Mouse (Mus musculus) G1E (cell line): Measurements from ENCODE around the gene Auts2. TPM values are rescaled to one million over a fixed set of nuclear protein-coding genes. Genes with fewer than 3 reads are reported as not detected.

ENCODE experiments used
- ATAC-seq: 2 replicates; pipeline ENCODE4 v1.8.0; 2016; ENCODE audit warnings: mild to moderate bottlenecking; ENCODE audit not compliant: insufficient number of reproducible peaks, poor library complexity, low FRiP score, severe bottlenecking; ENCODE audit errors: extremely low read depth
- DNase-seq: peaks from one replicate; pipeline ENCODE4 v3.0.0; 2012; ENCODE audit warnings: low spot score
- H3K27me3 ChIP-seq: 2 replicates; pipeline ENCODE4 v1.6.1; 2012; ENCODE audit warnings: mild to moderate bottlenecking, low read length, inconsistent platforms; ENCODE audit not compliant: insufficient read depth
- H3K36me3 ChIP-seq: replicated peaks from 2 replicates; pipeline ENCODE3; 2012; ENCODE audit warnings: mild to moderate bottlenecking, inconsistent platforms
- H3K4me1 ChIP-seq: 2 replicates; pipeline ENCODE4 v1.6.1; 2012; ENCODE audit warnings: low read depth, low read length, inconsistent platforms, mixed read lengths; ENCODE audit not compliant: insufficient read depth
- H3K4me3 ChIP-seq: 2 replicates; pipeline ENCODE4 v1.5.1; 2012; ENCODE audit warnings: low read depth, mild to moderate bottlenecking, inconsistent platforms, low read length, moderate library complexity, mixed read lengths
- H3K9me3 ChIP-seq: replicated peaks from 2 replicates; pipeline ENCODE4 v1.6.1; 2012; ENCODE audit warnings: inconsistent platforms
- CTCF ChIP-seq: IDR thresholded peaks from 2 replicates; pipeline ENCODE4 v1.5.1; 2012; ENCODE audit warnings: low read depth, low read length, inconsistent platforms, mixed read lengths
- GATA1 ChIP-seq: IDR thresholded peaks from 2 replicates; pipeline ENCODE4 v1.6.1; 2012; ENCODE audit warnings: borderline replicate concordance, low read length, inconsistent platforms, mixed read lengths
- GATA2 ChIP-seq: IDR thresholded peaks from 2 replicates; pipeline ENCODE4 v1.6.1; 2012; ENCODE audit warnings: low read depth, low read length, inconsistent platforms, borderline replicate concordance
- POLR2AphosphoS5 ChIP-seq: IDR thresholded peaks from 2 replicates; pipeline ENCODE4 v1.6.1; 2012; ENCODE audit warnings: low read depth, low read length, inconsistent platforms; ENCODE audit not compliant: insufficient replicate concordance
- TAL1 ChIP-seq: conservative IDR thresholded peaks from 2 replicates; pipeline ENCODE4 v1.6.1; 2012; ENCODE audit warnings: low read depth, low read length, inconsistent platforms, mixed read lengths
- polyA plus RNA-seq: library from polyadenylated mRNA; stranded (reverse); fragments of >175 nt; gene quantifications from 2 replicates; pipeline ENCODE4 v1.2.3, GENCODE M21; 2012
- total RNA-seq, 2 experiments: library from RNA; stranded (forward) in 1 of 2; stranded (reverse) in 1 of 2; fragments of 200-1000 nt in 1 of 2; fragments of >200 nt in 1 of 2; fragmentation: Nextera tagmentation in 1 of 2; gene quantifications; 2 replicates each; pipeline ENCODE4 v1.2.3; 2014 to 2017

Auts2 gene
- total and polyA plus RNA-seq, 3 experiments, result 0.09 to 1.3 (median 0.90) TPM

DNA sequence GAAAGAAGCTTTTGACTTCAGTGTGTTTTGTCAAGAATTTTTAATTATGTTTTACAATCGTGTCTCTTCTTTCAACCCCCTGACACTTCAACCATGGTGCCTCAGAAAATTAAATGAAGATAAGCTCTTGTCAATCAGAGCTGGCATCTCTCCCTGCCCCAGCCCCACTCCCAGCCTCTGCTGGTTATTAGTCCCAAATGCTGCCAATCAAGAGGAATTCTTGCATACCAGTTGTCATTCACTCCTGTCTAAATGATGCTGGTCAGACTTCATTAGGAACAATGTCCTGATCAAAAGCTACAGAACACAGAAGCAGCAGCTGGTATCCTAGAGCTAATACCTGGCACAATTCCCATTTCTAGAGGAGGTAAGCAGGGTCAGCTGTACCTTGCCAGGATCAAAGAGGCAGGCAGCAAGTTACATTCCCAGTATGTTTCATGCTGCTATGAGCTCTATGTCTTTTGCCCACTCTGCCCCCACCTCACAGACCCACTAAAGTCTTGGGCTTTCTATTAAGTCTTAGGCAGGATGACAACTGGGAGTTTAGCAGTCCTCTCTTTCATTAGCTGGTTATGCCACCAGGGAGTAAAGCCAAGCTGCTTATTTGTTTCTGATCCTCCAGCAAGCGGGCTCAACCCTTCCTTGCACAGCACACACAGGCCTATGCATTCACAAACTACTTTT lies 134.1 kb downstream of the Auts2 start:
- ATAC-seq (no peak), DNase-seq (no peak)
- Histone ChIP-seq H3K9me3 (0 out of 2 replicates have a peak, but pooled peaks cover 3% of the 10 kb centered on the region), H3K36me3 (no peaks in the 10 kb centered on the region), H3K27me3 (no peaks in the 10 kb centered on the region), H3K4me1 (no peaks in the 10 kb centered on the region), H3K4me3 (no peak overlapping the region)
- TF ChIP-seq CTCF (no peak), POLR2AphosphoS5 (no peak), GATA2 (no peak), GATA1 (no peak), TAL1 (no peak)

DNA sequence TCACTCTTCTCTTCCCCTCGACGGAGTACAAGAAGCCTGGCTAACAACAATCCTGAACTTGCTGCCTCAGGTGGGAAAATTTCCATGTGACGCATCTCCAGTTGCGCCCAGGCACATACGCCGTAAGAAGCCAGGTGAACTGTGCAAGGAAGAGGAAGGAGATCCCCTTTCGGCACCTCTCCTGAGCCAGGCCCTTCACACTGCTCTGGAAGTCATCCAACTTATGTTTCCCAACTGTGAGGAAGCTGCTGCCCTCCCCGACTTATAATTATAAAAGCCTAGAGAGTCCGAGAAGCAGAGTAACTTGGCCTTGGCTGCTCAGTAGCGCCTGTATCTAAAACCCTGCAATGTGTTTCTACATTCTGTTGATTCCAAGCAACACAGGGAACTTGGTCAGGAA lies 142.6 kb downstream of the Auts2 start:
- H3K9me3 ChIP-seq, result peaks cover 4% of the 10 kb centered on the region; the same call in 1 of the 2 replicates
- ATAC-seq (no peak), DNase-seq (no peak)
- TF ChIP-seq TAL1, result no peak
- TF ChIP-seq GATA1, result no peak
- TF ChIP-seq GATA2, result no peak
- no peak for TF ChIP-seq CTCF
- no peak for TF ChIP-seq POLR2AphosphoS5
- H3K4me1 ChIP-seq, result peaks cover 20% of the 10 kb centered on the region
- H3K4me3 ChIP-seq, result no peak overlapping the region
- no peaks in the 10 kb centered on the region for H3K27me3 ChIP-seq
- H3K36me3 ChIP-seq, result no peaks in the 10 kb centered on the region

DNA sequence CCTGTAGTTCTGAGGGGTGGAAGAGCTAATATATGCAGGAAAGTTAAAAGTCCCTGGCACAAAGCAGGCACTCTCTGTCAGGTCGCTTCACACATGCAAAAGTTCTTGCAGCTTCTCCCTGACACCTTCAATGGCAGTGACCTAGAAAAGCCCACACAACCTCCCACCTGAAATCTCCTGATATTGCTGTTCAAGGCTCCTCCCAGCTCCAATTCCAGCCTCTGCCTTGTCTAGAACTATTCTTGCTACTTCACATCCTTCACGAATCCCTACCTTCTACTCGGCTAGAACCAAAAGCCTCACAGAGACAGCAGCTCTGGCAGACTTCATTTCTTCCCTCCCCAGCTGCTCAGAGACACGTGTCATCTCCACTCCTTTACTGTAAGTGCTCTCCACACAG lies 143.7 kb downstream of the Auts2 start:
- no peaks in the 10 kb centered on the region for H3K27me3 ChIP-seq
- H3K4me1 ChIP-seq, result peaks cover 31% of the 10 kb centered on the region
- peaks cover 4% of the 10 kb centered on the region; the same call in 1 of the 2 replicates for H3K9me3 ChIP-seq
- no peaks in the 10 kb centered on the region for H3K36me3 ChIP-seq
- ATAC-seq, result no peak
- H3K4me3 ChIP-seq, result no peak overlapping the region
- TF ChIP-seq POLR2AphosphoS5 (no peak), GATA1 (no peak), GATA2 (no peak), CTCF (no peak), TAL1 (no peak)
- DNase-seq, result no peak

DNA sequence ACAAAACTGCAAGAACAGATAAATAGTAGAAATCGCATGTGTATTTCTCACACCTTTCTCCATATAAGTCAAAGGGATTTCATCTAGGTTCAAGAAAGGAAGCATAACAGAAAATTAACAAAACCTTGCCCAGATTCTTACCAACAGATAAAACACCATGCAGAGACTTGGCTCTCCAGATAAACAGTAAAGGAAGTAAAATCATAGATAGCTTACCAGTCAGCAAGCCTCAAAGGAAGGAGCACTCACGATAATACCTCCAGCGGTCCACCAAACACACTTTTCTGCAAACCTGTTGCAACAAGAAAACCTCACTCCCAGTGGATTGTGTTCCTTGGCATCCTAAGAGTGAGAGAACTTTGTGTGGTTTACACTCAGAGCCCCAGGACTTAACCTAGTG lies 147.2 kb downstream of the Auts2 start:
- DNase-seq (no peak), ATAC-seq (peak; percentile 54)
- peaks cover 4% of the 10 kb centered on the region; the same call in 1 of the 2 replicates for H3K9me3 ChIP-seq
- no peak overlapping the region for H3K4me3 ChIP-seq
- H3K36me3 ChIP-seq, result no peaks in the 10 kb centered on the region
- no peaks in the 10 kb centered on the region for H3K27me3 ChIP-seq
- TF ChIP-seq GATA1 (no peak), TAL1 (no peak), POLR2AphosphoS5 (no peak), CTCF (no peak), GATA2 (no peak)
- H3K4me1 ChIP-seq, result peaks cover 36% of the 10 kb centered on the region

DNA sequence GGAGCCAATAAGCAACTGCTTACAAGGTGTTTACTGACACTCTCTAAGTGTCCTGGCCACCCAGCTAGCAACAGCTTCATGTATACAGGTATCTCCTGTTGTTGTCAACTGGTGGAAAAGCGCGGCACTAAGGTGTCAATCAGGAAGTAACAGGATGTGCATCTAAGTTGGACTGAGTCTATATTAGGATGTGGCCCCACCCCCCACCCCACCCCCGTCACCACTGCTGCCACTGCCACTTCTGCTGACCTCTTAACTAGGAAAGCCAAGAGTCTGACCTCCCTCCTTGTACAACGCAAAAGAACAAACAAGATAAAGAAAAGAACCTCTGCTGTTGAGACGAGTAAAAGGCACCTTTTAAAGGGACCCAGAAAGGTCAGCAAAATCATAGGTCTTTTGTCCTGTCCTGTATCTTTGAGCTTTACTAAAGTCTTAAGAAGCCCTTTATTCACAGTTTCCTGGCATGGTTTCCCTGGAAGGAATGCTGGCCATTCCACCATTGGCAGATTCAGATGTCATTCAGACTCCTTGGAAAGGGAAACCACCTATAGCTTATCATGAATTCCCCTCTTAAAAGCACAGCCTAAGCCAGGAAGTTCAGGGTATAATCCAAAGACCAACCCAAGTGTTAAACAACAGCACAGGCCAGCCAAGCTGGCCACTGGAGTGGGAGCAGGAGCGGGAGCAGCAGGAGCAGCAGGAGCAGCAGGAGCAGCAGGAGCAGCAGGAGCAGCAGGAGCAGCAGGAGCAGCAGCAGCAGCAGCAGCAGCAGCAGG lies 148.2 kb downstream of the Auts2 start:
- no peak overlapping the region; the same call in 1 of the 2 replicates for H3K4me3 ChIP-seq
- H3K36me3 ChIP-seq, result no peaks in the 10 kb centered on the region
- no peaks in the 10 kb centered on the region for H3K27me3 ChIP-seq
- H3K4me1 ChIP-seq, result peaks cover 36% of the 10 kb centered on the region
- no peak for TF ChIP-seq CTCF
- TF ChIP-seq TAL1, result no peak
- TF ChIP-seq POLR2AphosphoS5, result no peak
- TF ChIP-seq GATA1, result no peak
- TF ChIP-seq GATA2, result no peak
- DNase-seq (no peak), ATAC-seq (no peak)
- peaks cover 4% of the 10 kb centered on the region; the same call in 1 of the 2 replicates for H3K9me3 ChIP-seq

DNA sequence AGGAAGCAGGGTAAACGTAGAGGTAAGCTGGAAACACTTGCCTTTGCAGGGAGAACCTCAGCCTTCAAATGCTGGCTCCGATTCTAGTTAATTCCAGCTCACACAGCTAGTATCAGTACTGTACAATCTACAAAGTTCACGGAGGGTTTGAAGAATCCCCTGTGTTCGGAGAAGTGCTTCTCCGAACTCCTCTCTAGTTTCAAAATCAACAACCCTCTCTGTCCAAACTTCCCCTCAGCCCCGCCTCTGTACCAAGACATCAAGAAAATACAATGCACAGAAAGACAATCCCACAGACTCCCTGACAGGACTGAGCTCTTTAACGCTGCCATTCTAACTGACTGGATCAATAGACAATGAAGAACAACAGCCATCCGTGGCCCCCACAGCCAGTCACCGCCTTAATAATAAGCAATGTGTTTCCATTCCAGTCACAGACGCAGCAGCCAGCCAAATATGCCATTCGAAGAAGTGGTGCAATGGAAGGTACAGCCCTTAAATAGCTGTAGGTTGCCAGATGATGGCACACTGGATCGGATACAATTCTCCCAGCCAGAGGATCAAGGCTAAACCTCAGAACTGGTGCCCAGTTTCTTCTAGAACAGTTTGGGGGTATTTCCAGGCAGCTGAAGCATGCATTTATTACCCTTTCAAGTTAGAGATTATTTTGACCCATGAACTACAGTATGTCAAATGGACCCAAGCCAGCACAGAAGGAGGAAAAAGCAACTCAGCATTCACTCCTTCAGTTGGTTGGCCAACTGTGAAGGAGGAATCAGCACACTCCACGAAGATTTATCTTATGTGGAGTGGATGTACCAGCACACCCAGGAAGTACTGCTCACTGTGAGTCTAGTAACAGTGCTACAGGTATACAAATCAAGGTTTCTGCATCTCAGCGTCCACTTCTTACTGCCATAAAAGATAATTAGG lies 151.0 kb downstream of the Auts2 start:
- H3K27me3 ChIP-seq, result no peaks in the 10 kb centered on the region

More for the DNA sequence above, 151.0 kb downstream of the Auts2 start:
- H3K4me3 ChIP-seq, result no peak overlapping the region
- DNase-seq (no peak), ATAC-seq (no peak)
- H3K36me3 ChIP-seq, result no peaks in the 10 kb centered on the region
- peaks cover 22% of the 10 kb centered on the region for H3K4me1 ChIP-seq
- no peaks in the 10 kb centered on the region for H3K9me3 ChIP-seq
- TF ChIP-seq GATA1 (no peak), CTCF (no peak), GATA2 (no peak), POLR2AphosphoS5 (no peak)
